Mouse (Mus musculus) embryonic fibroblast, embryonic 13.5 days (primary cell): Measurements from ENCODE around the gene Gm11627.

Experiments
- CTCF ChIP-seq: IDR thresholded peaks from 2 replicates; pipeline ENCODE4 v1.5.1; 2011; ENCODE audit warnings: mild to moderate bottlenecking, control low read depth, low read length, moderate library complexity, borderline replicate concordance; ENCODE audit not compliant: insufficient read depth
- POLR2A ChIP-seq: IDR thresholded peaks from 2 replicates; pipeline ENCODE4 v1.6.1; 2011; ENCODE audit warnings: low read depth, mild to moderate bottlenecking, control low read depth, low read length, moderate library complexity

DNA sequence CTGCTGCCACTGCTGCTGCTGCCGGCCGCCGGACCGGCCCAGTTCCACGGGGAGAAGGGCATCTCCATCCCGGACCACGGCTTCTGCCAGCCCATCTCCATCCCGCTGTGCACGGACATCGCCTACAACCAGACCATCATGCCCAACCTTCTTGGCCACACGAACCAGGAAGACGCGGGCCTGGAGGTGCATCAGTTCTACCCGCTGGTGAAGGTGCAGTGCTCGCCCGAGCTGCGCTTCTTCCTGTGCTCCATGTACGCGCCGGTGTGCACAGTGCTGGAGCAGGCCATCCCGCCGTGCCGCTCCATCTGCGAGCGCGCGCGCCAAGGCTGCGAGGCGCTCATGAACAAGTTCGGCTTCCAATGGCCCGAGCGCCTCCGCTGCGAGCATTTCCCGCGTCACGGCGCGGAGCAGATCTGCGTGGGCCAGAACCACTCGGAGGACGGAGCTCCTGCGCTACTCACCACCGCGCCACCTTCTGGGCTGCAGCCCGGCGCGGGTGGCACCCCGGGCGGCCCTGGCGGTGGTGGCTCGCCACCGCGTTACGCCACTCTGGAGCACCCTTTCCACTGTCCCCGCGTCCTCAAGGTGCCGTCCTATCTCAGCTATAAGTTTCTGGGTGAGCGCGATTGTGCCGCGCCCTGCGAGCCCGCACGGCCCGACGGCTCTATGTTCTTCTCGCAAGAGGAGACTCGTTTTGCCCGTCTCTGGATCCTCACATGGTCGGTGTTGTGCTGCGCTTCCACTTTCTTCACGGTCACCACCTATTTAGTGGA lies 25.7 kb upstream of the Gm11627 start:
- TF ChIP-seq CTCF (no peak), POLR2A (0 out of 2 replicates have a peak, but pooled peaks have one; percentile 28)
